In genomic region chr8:61301298-61302028, GRCm38 (mm10) we compare ENCODE assay signal across 14 mouse cellular contexts.
A peak's percentile ranks its signal among the peaks of the same experiment; 100 is the strongest.
DNase-seq lines count a peak whose midpoint lies in the region; ATAC-seq lines count a peak whose summit lies in the region.
"Had no signal": no experiment of that assay in that cellular context is flagged by ENCODE, and none has a peak within 500 bp of the region (broad histone marks: within the 10 kb centered on the region; RNA-seq: fewer than 3 reads in every experiment).

No protein-coding gene starts in this region.

- 90% methylated on average over 18 of the region's 18 CpGs for WGBS in midbrain, embryonic 10.5 days
- 81% methylated on average over 18 of the region's 18 CpGs for WGBS in midbrain, embryonic 11.5 days
- WGBS in forebrain, embryonic 12.5 days = 45% methylated on average over 18 of the region's 18 CpGs
- 51% methylated on average over 18 of the region's 18 CpGs for WGBS in hindbrain, embryonic 16.5 days
- WGBS in neural tube, embryonic 13.5 days = 26% methylated on average over 18 of the region's 18 CpGs

- H3K9me3 ChIP-seq in midbrain, embryonic 10.5 days (replicated peaks) = no peaks in the 10 kb centered on the region
- H3K9me3 ChIP-seq in midbrain, embryonic 11.5 days (ENCODE audit: control insufficient read depth, low read length) = no peaks in the 10 kb centered on the region
- H3K9me3 ChIP-seq in forebrain, embryonic 12.5 days = no peaks in the 10 kb centered on the region
- no peaks in the 10 kb centered on the region for H3K9me3 ChIP-seq in hindbrain, embryonic 16.5 days (ENCODE audit: control insufficient read depth, low read length)
- no peaks in the 10 kb centered on the region for H3K9me3 ChIP-seq in neural tube, embryonic 13.5 days
- H3K9me3 ChIP-seq: liver, embryonic 13.5 days had no signal

- peak overlapping the region; percentile 17; the same call in 1 of the 2 replicates for H3K27ac ChIP-seq in midbrain, embryonic 10.5 days (replicated peaks)
- H3K27ac ChIP-seq in midbrain, embryonic 11.5 days (ENCODE audit: low read depth, low read length) = no peak overlapping the region
- H3K27ac ChIP-seq in forebrain, embryonic 12.5 days = peak overlapping the region; percentile 19; the same call in 1 of the 2 replicates
- H3K27ac ChIP-seq in hindbrain, embryonic 16.5 days (ENCODE audit: low read depth, low read length) = peak overlapping the region; percentile 7; the same call in 1 of the 2 replicates
- peak overlapping the region; percentile 34 for H3K27ac ChIP-seq in neural tube, embryonic 13.5 days (replicated peaks)
- H3K27ac ChIP-seq: kidney, postnatal 0 days; liver, embryonic 13.5 days had no signal

- no peak overlapping the region for H3K4me3 ChIP-seq in midbrain, embryonic 10.5 days
- no peak overlapping the region for H3K4me3 ChIP-seq in midbrain, embryonic 11.5 days (ENCODE audit: low read depth, low read length)
- H3K4me3 ChIP-seq in forebrain, embryonic 12.5 days (replicated peaks) = no peak overlapping the region
- no peak overlapping the region for H3K4me3 ChIP-seq in hindbrain, embryonic 16.5 days (ENCODE audit: low read length)
- no peak overlapping the region for H3K4me3 ChIP-seq in neural tube, embryonic 13.5 days
- H3K4me3 ChIP-seq: liver, embryonic 13.5 days; myocyte had no signal

- H3K4me2 ChIP-seq in midbrain, embryonic 11.5 days = no peak overlapping the region
- no peak overlapping the region for H3K4me2 ChIP-seq in forebrain, embryonic 12.5 days
- no peak overlapping the region for H3K4me2 ChIP-seq in hindbrain, embryonic 16.5 days (ENCODE audit: low read length)
- 0 out of 2 replicates have a peak overlapping the region, but pooled peaks have one; percentile 16 for H3K4me2 ChIP-seq in neural tube, embryonic 13.5 days
- H3K4me2 ChIP-seq: liver, embryonic 13.5 days had no signal

- no peaks in the 10 kb centered on the region for H3K27me3 ChIP-seq in midbrain, embryonic 10.5 days (ENCODE audit: low read depth, poor library complexity, severe bottlenecking)
- no peaks in the 10 kb centered on the region for H3K27me3 ChIP-seq in midbrain, embryonic 11.5 days (ENCODE audit: control insufficient read depth, insufficient read depth, low read length)
- H3K27me3 ChIP-seq in forebrain, embryonic 12.5 days = no peaks in the 10 kb centered on the region
- no peaks in the 10 kb centered on the region for H3K27me3 ChIP-seq in hindbrain, embryonic 16.5 days (replicated peaks; ENCODE audit: control insufficient read depth, insufficient read depth, low read length)
- no peaks in the 10 kb centered on the region for H3K27me3 ChIP-seq in neural tube, embryonic 13.5 days
- H3K27me3 ChIP-seq: liver, embryonic 13.5 days had no signal

- no peak overlapping the region for H3K9ac ChIP-seq in midbrain, embryonic 11.5 days (ENCODE audit: low read length)
- no peak overlapping the region for H3K9ac ChIP-seq in forebrain, embryonic 12.5 days
- no peak overlapping the region for H3K9ac ChIP-seq in hindbrain, embryonic 16.5 days (ENCODE audit: low read depth, low read length)
- no peak overlapping the region for H3K9ac ChIP-seq in neural tube, embryonic 13.5 days
- H3K9ac ChIP-seq: liver, embryonic 13.5 days had no signal

- peaks cover 34% of the 10 kb centered on the region for H3K4me1 ChIP-seq in midbrain, embryonic 10.5 days
- no peaks in the 10 kb centered on the region for H3K4me1 ChIP-seq in midbrain, embryonic 11.5 days (ENCODE audit: control insufficient read depth, insufficient read depth, low read length)
- H3K4me1 ChIP-seq in forebrain, embryonic 12.5 days = peaks cover 21% of the 10 kb centered on the region
- peaks cover 12% of the 10 kb centered on the region for H3K4me1 ChIP-seq in hindbrain, embryonic 16.5 days (ENCODE audit: control insufficient read depth, insufficient read depth, low read depth, low read length)
- H3K4me1 ChIP-seq in neural tube, embryonic 13.5 days (replicated peaks) = peaks cover 26% of the 10 kb centered on the region

- ATAC-seq in midbrain, embryonic 11.5 days (ENCODE audit: low FRiP score) = no peak
- no peak; the same call in 1 of the 2 replicates for ATAC-seq in forebrain, embryonic 12.5 days (ENCODE audit: low FRiP score)
- ATAC-seq in hindbrain, embryonic 16.5 days = 0 out of 2 replicates have a peak, but pooled peaks have one; percentile 21
- ATAC-seq in neural tube, embryonic 13.5 days (ENCODE audit: low read depth) = peak; percentile 54; the same call in 1 of the 2 replicates

- 0 out of 2 replicates have a peak, but pooled peaks cover 2% of the 10 kb centered on the region for H3K36me3 ChIP-seq in midbrain, embryonic 10.5 days
- H3K36me3 ChIP-seq in midbrain, embryonic 11.5 days (ENCODE audit: control insufficient read depth, insufficient read depth, low read length) = no peaks in the 10 kb centered on the region
- H3K36me3 ChIP-seq in forebrain, embryonic 12.5 days (replicated peaks) = no peaks in the 10 kb centered on the region
- H3K36me3 ChIP-seq in hindbrain, embryonic 16.5 days (ENCODE audit: control insufficient read depth, insufficient read depth, low read length) = no peaks in the 10 kb centered on the region
- H3K36me3 ChIP-seq in neural tube, embryonic 13.5 days = no peaks in the 10 kb centered on the region
- H3K36me3 ChIP-seq: liver, embryonic 13.5 days had no signal

- DNase-seq in midbrain, embryonic 10.5 days (ENCODE audit: low spot score) = no peak
- no peak for DNase-seq in midbrain, embryonic 11.5 days (ENCODE audit: low spot score, missing footprints)
- DNase-seq in right cerebral cortex, postnatal 25 days = no peak
- DNase-seq in thymus, postnatal 0 days (ENCODE audit: low spot score) = no peak
- DNase-seq in natural killer cell, adult 2 months (ENCODE audit: low spot score in 2 of 2) = no peak
- DNase-seq: cerebellum, postnatal 25 days; liver, embryonic 13.5 days; lung, postnatal 36 days; thymus, postnatal 4 days had no signal

Comparison
In these comparisons a context has a peak if more than half of its experiments do, and no peak if none do; other contexts are left out.
1. ATAC-seq: peak in hindbrain, embryonic 16.5 days (single experiment) and neural tube, embryonic 13.5 days (single experiment); none in midbrain, embryonic 11.5 days (single experiment) and forebrain, embryonic 12.5 days (single experiment).